Mouse (Mus musculus) forebrain, embryonic 10.5 days (tissue): ENCODE data around the gene Med20. TPM values are rescaled to one million over a fixed set of nuclear protein-coding genes. Genes with fewer than 3 reads are reported as not detected.
A peak's percentile ranks its signal among the peaks of the same experiment; 100 is the strongest.
"Not testable (repeated sequence)": the region's sequence is repeated elsewhere in the genome, so short reads cannot be mapped to it uniquely, and the experiment has no call there.

Experiments
- DNase-seq: peaks from one replicate; pipeline ENCODE4 v3.0.0-alpha.2; 2017; ENCODE audit warnings: low spot score; ENCODE audit errors: extremely low spot score
- H3K27ac ChIP-seq: fragments of 300-500 bp; sonication (generic); 2 replicates; pipeline ENCODE4 v1.5.1; 2016; ENCODE audit warnings: mild to moderate bottlenecking
- H3K27me3 ChIP-seq: fragments of 300-500 bp; sonication (generic); 2 replicates; pipeline ENCODE4 v1.6.1; 2016; ENCODE audit warnings: mild to moderate bottlenecking; ENCODE audit not compliant: poor library complexity, severe bottlenecking
- H3K36me3 ChIP-seq: fragments of 300-500 bp; sonication (generic); replicated peaks from 2 replicates; pipeline ENCODE4 v1.6.1; 2016; ENCODE audit warnings: mild to moderate bottlenecking, moderate library complexity
- H3K4me1 ChIP-seq: fragments of 300-500 bp; sonication (generic); 2 replicates; pipeline ENCODE4 v1.6.1; 2016
- H3K4me3 ChIP-seq: fragments of 300-500 bp; sonication (generic); 2 replicates; pipeline ENCODE4 v1.5.1; 2016; ENCODE audit warnings: mild to moderate bottlenecking, moderate library complexity
- H3K9me3 ChIP-seq: fragments of 300-500 bp; sonication (generic); 2 replicates; pipeline ENCODE4 v1.6.1; 2016; ENCODE audit warnings: mild to moderate bottlenecking, moderate library complexity
- WGBS: fragments of 180-500 bp; shearing (Covaris S2); methylation state at CpG from one replicate; pipeline ENCODE4 v1.1.7; 2016; 5-methylcytosine and 5-hydroxymethylcytosine counted together
- polyA plus RNA-seq: library from polyadenylated mRNA; unstranded; fragments of >200 nt; fragmentation: Nextera tagmentation; extraction: Ambion mirVana; gene quantifications from 2 replicates; pipeline ENCODE4 v1.2.1, GENCODE M21; 2016

Med20 gene
- polyA plus RNA-seq, 1 experiment from 2014 or later = 43.4 TPM

DNA sequence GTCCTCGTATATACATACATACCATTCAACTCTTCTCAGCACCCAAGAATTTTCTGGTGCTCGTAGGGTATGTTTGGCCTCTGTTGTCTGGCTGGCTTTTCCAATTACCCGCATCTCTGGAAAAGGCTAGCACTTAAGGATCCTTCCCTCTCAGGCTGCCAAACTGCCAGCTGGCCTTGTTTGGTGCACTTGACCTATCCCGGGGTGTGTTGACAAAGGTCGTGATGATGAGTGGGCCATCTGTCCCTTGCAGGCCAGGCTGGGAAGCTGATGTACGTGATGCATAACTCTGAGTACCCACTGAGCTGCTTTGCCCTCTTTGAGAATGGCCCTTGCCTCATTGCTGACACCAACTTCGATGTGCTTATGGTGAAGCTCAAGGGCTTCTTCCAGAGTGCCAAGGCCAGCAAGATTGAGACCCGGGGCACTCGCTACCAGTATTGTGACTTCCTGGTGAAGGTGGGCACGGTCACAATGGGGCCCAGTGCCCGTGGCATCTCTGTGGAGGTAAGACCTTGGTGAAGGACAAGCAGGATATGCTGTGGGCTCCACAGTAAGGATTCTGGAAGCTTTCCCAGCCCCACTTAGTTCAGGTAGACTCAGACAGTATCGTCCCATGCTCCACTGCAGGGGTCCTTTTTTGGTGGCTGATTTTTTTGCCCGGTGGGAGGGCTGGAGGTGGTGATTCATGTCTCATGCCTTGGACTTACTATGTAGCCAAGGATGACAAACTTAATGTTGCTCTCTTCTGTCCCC is 7.4 kb downstream of the Med20 start:
- no peak overlapping the region for H3K27ac ChIP-seq
- DNase-seq = no peak
- H3K9me3 ChIP-seq = no peaks in the 10 kb centered on the region
- H3K27me3 ChIP-seq = no peaks in the 10 kb centered on the region
- no peaks in the 10 kb centered on the region for H3K4me1 ChIP-seq
- H3K4me3 ChIP-seq = no peak overlapping the region
- peaks cover 95% of the 10 kb centered on the region for H3K36me3 ChIP-seq
- 92% methylated on average over 13 of the region's 13 CpGs for WGBS

DNA sequence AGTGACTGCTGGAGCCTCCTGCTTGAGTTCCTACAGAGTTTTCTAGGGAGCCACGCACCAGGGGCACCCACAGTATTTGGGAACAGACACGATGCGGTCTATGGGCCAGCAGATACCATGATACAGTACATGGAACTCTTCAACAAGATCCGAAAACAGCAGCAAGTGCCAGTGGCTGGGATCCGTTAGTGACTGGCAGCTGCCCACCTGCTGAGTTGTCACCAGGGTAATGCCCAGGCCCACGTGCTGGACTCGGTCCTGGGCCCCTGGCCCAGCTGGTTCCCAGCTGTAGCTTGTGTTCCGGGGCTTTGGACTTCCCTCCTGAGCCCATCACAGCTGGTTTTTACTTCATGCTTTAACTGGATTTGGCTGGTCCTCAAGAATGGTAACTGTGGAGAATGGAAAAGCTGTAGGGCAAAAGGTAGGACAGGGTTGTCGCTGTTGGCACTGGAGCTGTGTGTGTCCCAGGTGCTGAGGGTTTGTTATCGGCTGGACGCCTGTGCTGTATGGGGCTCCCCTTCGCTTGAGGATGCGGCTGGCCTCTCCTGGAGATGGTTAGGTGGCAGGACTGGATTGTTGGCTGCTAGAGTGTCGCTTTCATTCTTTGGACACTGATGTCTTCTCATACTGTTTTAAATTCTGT is 11.7 kb downstream of the Med20 start:
- no peak overlapping the region for H3K4me3 ChIP-seq
- peaks cover 1% of the 10 kb centered on the region for H3K4me1 ChIP-seq
- no peaks in the 10 kb centered on the region for H3K9me3 ChIP-seq
- WGBS = 95% methylated on average over 14 of the region's 14 CpGs
- no peaks in the 10 kb centered on the region for H3K27me3 ChIP-seq
- no peak overlapping the region for H3K27ac ChIP-seq
- no peak for DNase-seq
- H3K36me3 ChIP-seq = peaks cover 88% of the 10 kb centered on the region

DNA sequence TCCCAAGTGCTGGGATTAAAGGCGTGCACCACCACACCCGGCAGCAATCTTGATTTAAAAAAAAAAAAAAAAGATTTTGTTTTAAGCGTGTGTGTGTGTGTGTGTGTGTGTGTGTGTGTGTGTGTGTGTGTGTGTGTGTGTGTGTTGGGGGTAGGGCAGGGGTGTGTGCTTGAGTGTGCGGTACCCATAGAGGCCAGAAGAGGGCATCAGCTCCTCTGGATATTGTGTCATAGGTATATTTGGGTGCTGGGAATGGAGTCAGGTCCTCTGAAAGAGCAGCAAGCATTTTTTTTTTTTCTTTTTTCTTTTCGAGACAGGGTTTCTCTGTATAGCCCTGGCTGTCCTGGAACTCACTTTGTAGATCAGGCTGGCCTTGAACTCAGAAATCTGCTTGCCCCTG is 13.2 kb downstream of the Med20 start:
- peaks cover 75% of the 10 kb centered on the region for H3K36me3 ChIP-seq
- not testable (repeated sequence) for H3K27ac ChIP-seq, H3K27me3 ChIP-seq, H3K4me1 ChIP-seq, DNase-seq, H3K4me3 ChIP-seq, H3K9me3 ChIP-seq
- WGBS = 93% methylated on average over 5 of the region's 5 CpGs

DNA sequence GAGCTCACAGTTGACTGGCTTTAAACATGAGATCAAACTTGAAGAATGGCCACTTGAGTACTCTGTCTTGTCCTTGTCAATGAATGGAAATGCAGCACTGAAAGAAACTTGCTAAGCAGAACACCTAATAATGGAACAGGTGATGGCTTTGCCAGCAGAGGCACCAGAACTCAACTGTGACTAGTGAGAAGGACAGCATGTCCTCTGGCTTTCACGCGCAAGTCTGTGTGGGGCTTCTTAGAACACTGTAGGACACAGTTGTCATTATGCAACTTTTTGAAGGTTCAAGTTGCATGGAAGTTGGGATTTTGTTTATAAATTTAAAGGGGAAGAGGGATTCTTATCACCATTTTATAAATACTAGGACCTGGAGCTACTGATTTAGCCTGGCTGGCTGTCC is 13.7 kb downstream of the Med20 start:
- WGBS = 95% methylated on average over 2 of the region's 2 CpGs
- H3K36me3 ChIP-seq = peaks cover 70% of the 10 kb centered on the region
- DNase-seq = no peak

DNA sequence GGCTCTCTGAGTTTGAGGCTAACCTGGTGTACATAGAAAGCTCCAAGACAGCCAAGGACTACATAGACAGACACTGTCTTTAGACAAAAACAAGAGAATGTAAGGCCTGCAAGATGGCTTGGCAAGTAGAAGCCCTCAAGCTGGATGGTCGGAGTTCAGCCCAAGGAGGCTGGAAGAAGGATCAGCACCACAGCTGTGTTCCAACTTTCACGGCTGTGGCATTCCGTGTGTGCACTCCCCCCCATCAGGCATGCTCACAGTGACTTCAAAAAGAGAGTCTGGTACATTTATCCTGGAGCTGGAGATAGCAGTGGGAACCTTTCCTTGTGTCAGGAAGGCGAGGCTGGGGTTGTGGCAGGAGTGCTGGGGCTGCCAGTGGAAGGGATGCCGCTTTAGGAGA is 14.6 kb downstream of the Med20 start:
- 89% methylated on average over 5 of the region's 5 CpGs for WGBS
- Histone ChIP-seq H3K27me3 (no peaks in the 10 kb centered on the region), H3K36me3 (peaks cover 60% of the 10 kb centered on the region), H3K4me3 (no peak overlapping the region; the same call in 1 of the 2 replicates), H3K27ac (no peak overlapping the region), H3K4me1 (peaks cover 23% of the 10 kb centered on the region), H3K9me3 (no peaks in the 10 kb centered on the region)
- no peak for DNase-seq

More for the DNA sequence above, 13.7 kb downstream of the Med20 start:
- peaks cover 14% of the 10 kb centered on the region for H3K4me1 ChIP-seq
- H3K9me3 ChIP-seq = no peaks in the 10 kb centered on the region
- no peak overlapping the region for H3K27ac ChIP-seq
- no peak overlapping the region for H3K4me3 ChIP-seq
- no peaks in the 10 kb centered on the region for H3K27me3 ChIP-seq

DNA sequence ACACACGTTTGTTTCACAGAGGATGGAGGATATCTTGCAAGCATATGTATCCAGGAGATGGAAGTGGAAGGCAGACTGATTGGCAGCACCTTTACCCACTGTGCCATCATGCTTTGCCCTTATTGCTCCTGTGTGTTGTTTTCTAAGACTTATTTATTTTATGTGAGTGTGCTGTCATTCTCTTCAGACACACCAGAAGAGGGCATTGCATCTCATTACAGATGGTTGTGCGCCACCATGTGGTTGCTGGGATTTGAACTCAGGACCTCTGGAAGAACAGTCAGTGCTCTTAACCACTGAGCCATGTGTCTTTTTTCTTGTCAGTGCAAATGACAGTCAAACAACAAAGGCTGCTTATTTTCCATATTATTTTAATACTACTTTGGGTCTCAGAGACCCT is 16.4 kb downstream of the Med20 start:
- Histone ChIP-seq H3K27me3 (no peaks in the 10 kb centered on the region), H3K36me3 (peaks cover 43% of the 10 kb centered on the region), H3K4me1 (peaks cover 41% of the 10 kb centered on the region), H3K9me3 (no peaks in the 10 kb centered on the region), H3K27ac (0 out of 2 replicates have a peak overlapping the region, but pooled peaks have one; percentile 93), H3K4me3 (peak overlapping the region; percentile 74; the same call in 1 of the 2 replicates)
- 87% methylated on average over 2 of the region's 2 CpGs for WGBS
- DNase-seq = no peak

DNA sequence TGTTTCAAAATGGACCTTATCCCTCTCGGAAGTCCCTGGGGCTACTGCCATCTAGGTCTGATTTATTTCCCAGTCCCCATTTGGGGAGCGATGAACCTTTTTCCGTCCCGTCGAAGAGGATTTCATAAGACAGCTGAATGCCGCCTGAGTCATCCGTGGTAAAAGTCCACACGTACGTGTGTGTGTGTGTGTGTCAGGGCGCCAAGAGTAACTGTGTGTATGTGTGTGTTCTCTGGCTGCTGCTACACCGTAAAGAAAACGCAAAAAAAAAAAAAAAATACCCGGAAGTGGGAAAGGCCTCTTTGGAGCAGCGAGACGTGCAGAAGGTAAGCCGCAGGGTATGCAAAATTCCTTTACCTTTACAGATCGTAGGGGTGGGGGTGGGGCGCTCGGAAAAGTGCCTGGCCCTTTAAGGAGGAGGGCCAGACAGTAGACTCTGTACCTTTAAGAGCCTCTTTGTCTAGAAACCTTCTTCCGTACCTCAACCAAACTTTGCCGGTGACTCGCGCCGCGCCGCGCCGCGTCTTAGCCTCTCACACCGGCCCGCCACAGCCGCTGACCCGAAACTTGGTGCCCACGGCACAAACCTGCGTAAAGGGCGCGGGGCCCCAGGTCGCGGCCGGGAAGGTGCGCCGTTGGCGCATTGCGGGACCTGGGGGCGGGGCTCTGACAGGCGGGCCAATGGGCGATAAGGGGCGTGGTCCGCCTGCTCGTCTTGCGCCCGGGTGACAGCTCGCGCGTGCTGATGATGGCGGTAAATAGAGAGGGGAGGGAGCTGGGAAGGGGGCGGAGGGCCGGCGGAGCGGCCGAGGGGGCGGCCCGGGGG is 17.7 kb downstream of the Med20 start:
- under 1% methylated on average over 63 of the region's 63 CpGs for WGBS
- Histone ChIP-seq H3K4me3 (peak overlapping the region; percentile 74), H3K4me1 (peaks cover 43% of the 10 kb centered on the region), H3K27me3 (no peaks in the 10 kb centered on the region), H3K27ac (peak overlapping the region; percentile 93), H3K9me3 (no peaks in the 10 kb centered on the region), H3K36me3 (peaks cover 30% of the 10 kb centered on the region)
- DNase-seq = peak; percentile 97

DNA sequence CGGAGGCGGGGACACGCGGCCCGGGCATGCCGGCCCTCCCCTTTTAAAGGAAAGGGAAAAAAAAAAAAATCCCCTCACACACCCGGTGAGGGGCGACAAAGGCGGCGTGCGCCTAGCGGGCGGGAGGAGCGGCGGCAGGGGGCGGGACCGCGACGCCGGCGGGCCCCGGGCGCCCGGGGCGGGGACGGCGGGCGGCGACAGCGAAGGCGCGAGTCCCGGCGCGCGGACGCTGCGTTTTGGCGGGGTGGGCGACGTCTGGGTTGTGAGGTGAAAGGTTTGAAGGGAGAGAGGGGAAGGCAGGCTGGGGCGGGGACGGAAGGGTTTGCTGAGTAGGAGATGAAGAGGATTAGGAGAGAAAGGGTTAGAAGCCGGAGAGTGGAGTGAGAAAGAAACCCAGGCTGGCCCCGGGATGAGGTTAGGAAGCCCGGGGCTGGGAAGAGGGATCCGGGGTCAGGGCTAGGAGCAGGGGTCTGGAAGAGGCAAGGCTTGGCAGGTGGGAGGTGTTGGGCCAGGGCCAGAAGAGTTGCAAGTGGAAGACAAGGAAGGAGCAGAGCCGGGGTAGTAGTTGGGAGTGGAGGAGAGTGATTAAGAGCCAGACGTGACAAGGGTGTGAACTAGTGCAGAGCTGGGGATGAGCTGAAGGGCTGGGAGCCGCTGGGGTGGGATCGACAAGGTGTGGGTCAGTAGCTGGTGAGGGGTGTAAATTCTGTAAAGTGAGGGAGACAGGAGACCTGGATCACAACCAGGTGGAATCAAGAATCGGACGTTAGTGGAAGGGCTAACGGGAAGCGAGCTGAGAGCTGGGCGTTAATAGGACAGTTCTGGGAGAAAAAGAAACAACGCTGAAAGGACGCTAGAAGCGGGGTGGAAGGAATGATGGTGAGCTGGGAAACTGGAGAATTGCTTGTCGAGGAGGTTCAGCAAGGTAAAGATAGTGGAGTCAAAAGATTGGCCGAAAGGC is 18.6 kb downstream of the Med20 start:
- H3K9me3 ChIP-seq = no peaks in the 10 kb centered on the region
- peaks cover 21% of the 10 kb centered on the region for H3K36me3 ChIP-seq
- peak; percentile 73 for DNase-seq
- WGBS = under 1% methylated on average over 61 of the region's 61 CpGs
- no peaks in the 10 kb centered on the region for H3K27me3 ChIP-seq
- H3K27ac ChIP-seq = peak overlapping the region; percentile 93
- H3K4me1 ChIP-seq = peaks cover 43% of the 10 kb centered on the region
- H3K4me3 ChIP-seq = peak overlapping the region; percentile 74

DNA sequence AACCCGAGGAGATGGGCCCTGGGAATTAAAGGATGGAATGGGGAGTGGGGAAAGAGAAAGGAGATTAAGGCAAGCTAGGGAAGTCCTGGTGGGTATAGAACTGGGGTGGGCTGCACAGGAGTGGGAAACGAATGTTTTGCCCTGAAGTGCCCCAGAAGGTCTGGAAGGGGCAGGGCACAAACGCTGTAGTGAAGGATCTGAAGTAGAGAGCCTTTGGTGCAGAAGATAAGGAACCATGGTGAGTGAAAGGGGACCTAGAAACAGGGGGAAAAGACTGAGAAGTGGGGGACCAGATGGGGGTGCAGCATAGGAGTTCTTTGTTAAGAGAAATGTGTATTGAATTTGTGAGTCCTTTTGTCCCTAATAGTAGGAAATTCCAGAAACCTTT is 19.3 kb downstream of the Med20 start, which contains the start of gene Usp49:
Gene Usp49, plus strand, starts transcription at position 13 of the 388 bp plus-strand sequence.
- H3K4me1 ChIP-seq = peaks cover 43% of the 10 kb centered on the region
- under 1% methylated on average over 3 of the region's 3 CpGs for WGBS
- peak within 1 kb of the TSS; percentile 93 for H3K27ac ChIP-seq
- H3K4me3 ChIP-seq = peak within 1 kb of the TSS; percentile 74
- no peaks in the 10 kb centered on the region for H3K9me3 ChIP-seq
- H3K27me3 ChIP-seq = no peaks in the 10 kb centered on the region
- H3K36me3 ChIP-seq = peaks cover 19% of the 10 kb centered on the region
- DNase-seq = no peak

DNA sequence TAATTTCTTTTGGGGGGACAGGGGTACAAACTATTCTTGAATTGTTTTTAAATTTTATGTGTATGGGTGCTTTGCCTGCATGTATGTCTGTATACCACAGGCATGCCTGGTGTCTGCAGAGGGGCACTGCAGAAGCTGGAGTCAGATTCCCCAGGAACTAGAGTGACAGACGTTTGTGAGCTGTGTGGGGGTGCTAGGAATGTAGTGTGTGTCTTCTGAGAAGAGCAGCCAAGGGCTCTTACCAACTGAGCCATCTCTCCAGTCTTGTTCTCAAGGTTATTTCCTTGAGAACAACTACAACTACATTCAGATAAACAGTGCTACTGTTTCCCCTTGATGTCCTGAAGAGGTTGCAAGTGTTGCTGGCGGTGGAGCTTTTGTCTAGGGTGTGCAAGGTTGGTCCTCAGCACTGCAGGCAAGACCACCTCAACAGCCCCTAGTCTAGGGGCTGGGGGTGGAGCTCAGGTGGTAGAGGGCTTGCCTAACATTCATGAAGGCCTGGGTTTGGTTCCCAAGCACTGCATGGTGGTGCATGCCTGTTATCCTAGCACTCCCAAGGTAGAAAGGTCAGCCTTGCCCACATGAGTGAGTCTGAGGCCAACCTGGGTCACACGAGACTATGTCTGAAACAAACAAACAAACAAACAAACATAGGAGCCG is 20.9 kb downstream of the Med20 start:
- H3K27me3 ChIP-seq = no peaks in the 10 kb centered on the region
- peaks cover 43% of the 10 kb centered on the region for H3K4me1 ChIP-seq
- no peak overlapping the region for H3K4me3 ChIP-seq
- 73% methylated on average over 4 of the region's 4 CpGs for WGBS
- no peak overlapping the region for H3K27ac ChIP-seq
- H3K36me3 ChIP-seq = peaks cover 17% of the 10 kb centered on the region
- no peak for DNase-seq
- H3K9me3 ChIP-seq = no peaks in the 10 kb centered on the region

DNA sequence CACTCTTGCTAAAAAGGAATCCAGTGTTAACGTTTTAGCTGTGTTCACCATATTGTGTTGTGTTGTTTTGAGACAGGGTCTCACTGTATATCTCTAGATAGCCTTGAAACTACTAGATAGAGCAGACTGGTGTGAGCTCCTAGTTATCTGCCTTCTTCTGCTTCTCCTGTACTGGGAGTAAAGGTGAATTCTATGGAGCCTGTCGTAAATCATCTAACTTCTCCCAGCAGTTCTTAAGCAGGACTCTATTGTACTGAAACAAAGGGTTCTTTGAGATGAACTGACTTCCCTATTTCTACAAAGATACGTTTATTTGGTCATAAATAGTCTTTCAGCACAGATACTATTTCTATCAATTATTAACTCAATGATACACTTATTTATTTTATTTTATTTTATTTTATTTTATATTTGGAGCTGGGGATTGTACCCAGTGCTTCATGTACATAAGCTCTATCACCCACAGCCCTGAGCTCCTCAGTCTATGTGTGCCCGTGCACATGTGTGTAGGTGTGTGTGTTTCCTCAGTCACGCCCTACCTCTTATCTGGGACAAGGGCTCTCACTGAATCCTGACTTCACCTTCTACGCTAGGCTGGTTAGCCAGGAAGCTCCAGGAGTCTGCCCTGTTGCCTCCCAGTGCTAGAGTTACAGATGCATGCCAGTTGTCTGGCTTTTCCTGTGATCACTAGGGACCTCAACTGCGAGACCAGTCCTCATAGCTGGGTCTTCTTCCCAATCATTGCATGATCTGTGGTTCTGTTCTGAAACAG is 22.8 kb downstream of the Med20 start:
- peaks cover 41% of the 10 kb centered on the region for H3K4me1 ChIP-seq
- no peaks in the 10 kb centered on the region for H3K9me3 ChIP-seq
- 83% methylated on average over 7 of the region's 7 CpGs for WGBS
- no peak overlapping the region for H3K27ac ChIP-seq
- no peaks in the 10 kb centered on the region for H3K27me3 ChIP-seq
- no peak for DNase-seq
- H3K36me3 ChIP-seq = peaks cover 15% of the 10 kb centered on the region
- H3K4me3 ChIP-seq = no peak overlapping the region
